Mouse (Mus musculus) forebrain, embryonic 12.5 days (tissue): ENCODE data around the gene Hexdc. TPM values are rescaled to one million over a fixed set of nuclear protein-coding genes. Genes with fewer than 3 reads are reported as not detected.

Experiments used
- ATAC-seq: fragments of 200-750 bp; cut with Nextera tagmentation; 2 replicates; pipeline ENCODE4 v1.8.0; 2017; ENCODE audit warnings: moderate TSS enrichment; ENCODE audit not compliant: low FRiP score
- H3K27ac ChIP-seq: fragments of 300-500 bp; sonication (generic); 2 replicates; pipeline ENCODE4 v1.5.1; 2016; ENCODE audit warnings: mild to moderate bottlenecking
- H3K27me3 ChIP-seq: fragments of 300-500 bp; sonication (generic); 2 replicates; pipeline ENCODE4 v1.6.1; 2016; ENCODE audit warnings: mild to moderate bottlenecking
- H3K36me3 ChIP-seq: fragments of 300-500 bp; sonication (generic); replicated peaks from 2 replicates; pipeline ENCODE4 v1.6.1; 2016; ENCODE audit warnings: mild to moderate bottlenecking
- H3K4me1 ChIP-seq: fragments of 300-500 bp; sonication (generic); 2 replicates; pipeline ENCODE4 v1.6.1; 2016
- H3K4me2 ChIP-seq: fragments of 300-500 bp; sonication (generic); 2 replicates; pipeline ENCODE4 v1.6.1; 2016; ENCODE audit warnings: mild to moderate bottlenecking, moderate library complexity
- H3K4me3 ChIP-seq: fragments of 300-500 bp; sonication (generic); replicated peaks from 2 replicates; pipeline ENCODE4 v1.5.1; 2016; ENCODE audit warnings: mild to moderate bottlenecking
- H3K9ac ChIP-seq: fragments of 300-500 bp; sonication (generic); 2 replicates; pipeline ENCODE4 v1.6.1; 2016; ENCODE audit warnings: mild to moderate bottlenecking
- H3K9me3 ChIP-seq: fragments of 300-500 bp; sonication (generic); 2 replicates; pipeline ENCODE4 v1.6.1; 2016
- WGBS: fragments of 180-500 bp; shearing (Covaris S2); methylation state at CpG from one replicate; pipeline ENCODE4 v1.1.7; 2016; 5-methylcytosine and 5-hydroxymethylcytosine counted together
- polyA plus RNA-seq: library from polyadenylated mRNA; unstranded; fragments of >200 nt; fragmentation: Nextera tagmentation; extraction: Ambion mirVana; gene quantifications from 2 replicates; pipeline ENCODE4 v1.2.1, GENCODE M21; 2016

Gene Hexdc
- 7.9 and 8.4 TPM in 2 replicates for polyA plus RNA-seq

DNA sequence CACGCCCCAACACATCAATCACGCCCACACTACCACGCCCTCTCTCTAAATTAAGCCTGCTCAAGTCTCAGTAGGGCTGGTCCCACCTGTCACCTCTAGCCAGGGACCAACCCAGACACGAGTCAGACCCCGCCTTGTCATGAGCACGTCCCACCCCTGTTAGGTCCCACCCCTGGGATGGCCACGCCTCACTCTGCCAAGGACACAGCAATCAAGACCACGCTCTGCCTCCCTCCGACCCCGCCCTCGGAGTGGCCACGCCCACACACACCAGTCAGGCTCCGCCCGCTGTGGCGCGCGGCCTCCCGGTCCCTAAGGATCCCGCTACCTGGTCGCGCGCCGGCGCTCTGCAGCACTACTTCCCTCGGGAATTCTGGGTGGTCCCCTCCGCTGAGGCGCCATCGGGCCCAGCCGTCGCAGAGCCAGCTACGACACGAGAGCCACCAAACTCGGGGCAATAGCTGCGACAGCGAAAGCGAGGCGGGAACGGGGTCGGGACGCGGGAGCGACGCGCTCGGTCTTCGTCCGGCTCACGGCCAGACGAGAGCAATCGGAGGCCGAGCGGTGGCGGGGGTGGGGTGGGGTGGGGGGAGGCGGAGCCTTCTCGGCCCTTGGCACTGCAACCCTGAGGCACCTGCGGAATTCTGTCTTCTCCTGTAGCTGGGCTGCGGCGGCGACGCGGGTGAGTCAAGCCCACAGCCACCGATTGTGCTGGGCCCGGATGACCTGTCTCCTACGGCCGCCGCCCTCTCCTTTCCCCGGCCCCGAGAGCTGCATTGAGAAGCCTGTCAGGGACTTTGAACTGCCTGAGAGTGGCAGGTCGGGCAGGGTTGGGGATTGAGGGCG lies at the start of gene Hexdc, which contains the start of gene Ogfod3:
Hexdc (plus strand) TSS at position 273 of the 846 bp plus-strand sequence.
Ogfod3 (minus strand) TSS at position 551 of the 846 bp plus-strand sequence.
- no peaks in the 10 kb centered on the region for H3K27me3 ChIP-seq
- peak; percentile 97 for ATAC-seq
- peaks cover 10% of the 10 kb centered on the region for H3K36me3 ChIP-seq
- H3K4me1 ChIP-seq, result peaks cover 15% of the 10 kb centered on the region
- H3K4me3 ChIP-seq, result peak within 1 kb of the TSS; percentile 80
- H3K27ac ChIP-seq, result peak within 1 kb of the TSS; percentile 89
- H3K4me2 ChIP-seq, result peak within 1 kb of the TSS; percentile 85
- peak within 1 kb of the TSS; percentile 77 for H3K9ac ChIP-seq
- under 1% methylated on average over 70 of the region's 70 CpGs for WGBS
- no peaks in the 10 kb centered on the region for H3K9me3 ChIP-seq

DNA sequence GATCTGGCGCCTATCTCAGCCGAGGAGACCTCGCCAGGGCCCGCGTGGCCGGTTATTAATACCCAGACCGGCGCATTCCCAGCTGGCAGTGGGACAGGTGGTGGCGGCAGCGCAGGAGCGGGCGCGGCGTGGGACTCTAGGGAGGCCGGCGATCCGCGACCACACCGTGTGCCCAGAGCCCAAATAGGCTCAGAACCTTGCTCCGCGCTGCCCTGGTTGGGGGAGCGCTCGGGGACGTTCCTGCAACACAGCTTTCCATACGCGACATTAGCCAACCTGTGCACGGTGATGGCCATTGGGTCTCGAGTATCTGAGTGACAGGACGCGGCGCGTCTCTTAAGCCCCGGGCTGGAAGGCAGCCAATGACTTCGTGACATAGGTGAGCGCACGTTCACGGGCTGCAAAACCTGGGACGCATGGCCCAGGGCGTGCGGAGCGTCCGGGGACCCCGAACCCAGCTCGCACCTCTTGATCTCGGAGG lies 47.8 kb upstream of the Hexdc start:
- H3K27ac ChIP-seq, result no peak overlapping the region

DNA sequence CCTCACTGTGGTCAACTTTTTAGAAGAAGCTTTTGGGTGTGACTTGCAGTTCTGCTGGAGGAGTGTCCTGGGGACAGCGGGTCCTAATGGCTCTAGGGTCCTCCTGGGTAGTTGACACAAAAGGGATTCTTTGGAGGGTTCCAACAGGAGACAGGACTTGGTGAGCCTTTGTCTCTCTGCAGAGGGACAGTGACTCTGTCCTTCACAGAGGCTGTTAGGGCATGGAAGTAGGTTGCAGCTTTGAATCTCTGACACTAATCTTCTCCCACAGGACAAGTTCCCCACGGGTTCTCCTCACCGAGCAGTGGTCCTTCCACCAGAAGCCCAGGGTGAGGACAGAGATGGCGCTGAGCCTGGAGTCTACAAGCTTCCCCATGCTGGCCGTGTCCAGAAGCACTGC lies 44.3 kb upstream of the Hexdc start, which contains the start of gene Uts2r:
Uts2r (plus strand) TSS at position 301 of the 400 bp plus-strand sequence.
- Histone ChIP-seq H3K4me2 (no peak within 1 kb of the TSS), H3K9ac (no peak within 1 kb of the TSS), H3K36me3 (no peaks in the 10 kb centered on the region), H3K27me3 (peaks cover 32% of the 10 kb centered on the region), H3K9me3 (no peaks in the 10 kb centered on the region), H3K4me3 (no peak within 1 kb of the TSS), H3K4me1 (peaks cover 11% of the 10 kb centered on the region), H3K27ac (no peak within 1 kb of the TSS)
- ATAC-seq, result no peak
- WGBS, result 89% methylated on average over 5 of the region's 5 CpGs

More for the DNA sequence above, 47.8 kb upstream of the Hexdc start:
- Histone ChIP-seq H3K4me1 (peaks cover 27% of the 10 kb centered on the region), H3K36me3 (no peaks in the 10 kb centered on the region), H3K9me3 (no peaks in the 10 kb centered on the region), H3K27me3 (peaks cover 40% of the 10 kb centered on the region), H3K4me3 (peak overlapping the region; percentile 39), H3K4me2 (peak overlapping the region; percentile 58), H3K9ac (peak overlapping the region; percentile 33; the same call in 1 of the 2 replicates)
- under 1% methylated on average over 42 of the region's 45 CpGs for WGBS
- ATAC-seq, result peak; percentile 23; the same call in 1 of the 2 replicates

DNA sequence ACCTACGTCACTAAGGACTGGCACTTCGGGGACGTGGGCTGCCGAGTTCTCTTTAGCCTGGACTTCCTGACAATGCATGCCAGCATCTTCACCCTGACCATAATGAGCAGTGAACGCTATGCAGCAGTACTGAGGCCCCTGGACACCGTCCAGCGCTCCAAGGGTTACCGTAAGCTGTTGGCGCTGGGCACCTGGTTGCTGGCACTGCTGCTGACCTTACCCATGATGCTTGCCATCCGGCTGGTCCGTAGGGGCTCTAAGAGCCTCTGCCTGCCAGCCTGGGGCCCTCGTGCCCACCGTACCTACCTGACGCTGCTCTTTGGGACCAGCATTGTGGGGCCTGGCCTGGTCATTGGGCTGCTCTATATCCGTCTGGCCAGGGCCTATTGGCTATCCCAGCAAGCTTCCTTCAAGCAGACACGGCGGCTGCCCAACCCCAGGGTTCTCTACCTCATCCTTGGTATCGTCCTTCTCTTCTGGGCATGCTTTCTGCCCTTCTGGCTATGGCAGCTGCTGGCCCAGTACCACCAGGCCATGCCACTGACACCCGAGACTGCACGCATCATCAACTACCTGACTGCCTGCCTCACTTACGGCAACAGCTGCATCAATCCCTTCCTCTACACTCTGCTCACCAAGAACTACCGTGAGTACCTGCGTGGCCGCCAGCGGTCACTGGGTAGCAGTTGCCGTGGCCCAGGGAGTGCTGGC lies 43.4 kb upstream of the Hexdc start:
- Histone ChIP-seq H3K4me2 (no peak overlapping the region), H3K27ac (no peak overlapping the region), H3K4me1 (peaks cover 11% of the 10 kb centered on the region), H3K4me3 (no peak overlapping the region), H3K9me3 (no peaks in the 10 kb centered on the region), H3K27me3 (peaks cover 24% of the 10 kb centered on the region), H3K36me3 (no peaks in the 10 kb centered on the region), H3K9ac (no peak overlapping the region)
- 91% methylated on average over 26 of the region's 26 CpGs for WGBS
- ATAC-seq, result no peak

DNA sequence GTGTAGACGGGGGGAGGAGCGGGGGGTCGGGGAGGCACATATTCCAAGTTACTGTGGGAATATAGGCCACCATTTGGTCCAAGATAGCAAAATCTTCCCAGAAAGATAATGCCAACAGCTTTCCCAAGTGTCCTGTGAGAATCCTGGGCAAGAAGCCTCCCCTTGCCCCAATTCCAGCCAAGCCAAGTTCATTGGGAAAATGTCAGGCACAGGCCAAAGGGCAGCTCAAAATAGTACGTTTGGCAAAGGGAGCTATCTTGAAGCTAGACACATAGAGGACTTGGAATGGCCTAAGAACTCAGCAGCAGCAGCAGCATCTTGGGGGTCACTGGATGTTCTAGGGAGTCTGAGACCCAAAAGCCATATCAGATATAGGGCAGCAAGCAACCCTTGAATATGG lies 40.5 kb upstream of the Hexdc start:
- Histone ChIP-seq H3K27me3 (no peaks in the 10 kb centered on the region), H3K4me1 (no peaks in the 10 kb centered on the region), H3K36me3 (no peaks in the 10 kb centered on the region), H3K4me2 (no peak overlapping the region), H3K9ac (no peak overlapping the region), H3K27ac (no peak overlapping the region), H3K9me3 (no peaks in the 10 kb centered on the region), H3K4me3 (no peak overlapping the region)
- 93% methylated on average over 4 of the region's 4 CpGs for WGBS
- no peak for ATAC-seq

DNA sequence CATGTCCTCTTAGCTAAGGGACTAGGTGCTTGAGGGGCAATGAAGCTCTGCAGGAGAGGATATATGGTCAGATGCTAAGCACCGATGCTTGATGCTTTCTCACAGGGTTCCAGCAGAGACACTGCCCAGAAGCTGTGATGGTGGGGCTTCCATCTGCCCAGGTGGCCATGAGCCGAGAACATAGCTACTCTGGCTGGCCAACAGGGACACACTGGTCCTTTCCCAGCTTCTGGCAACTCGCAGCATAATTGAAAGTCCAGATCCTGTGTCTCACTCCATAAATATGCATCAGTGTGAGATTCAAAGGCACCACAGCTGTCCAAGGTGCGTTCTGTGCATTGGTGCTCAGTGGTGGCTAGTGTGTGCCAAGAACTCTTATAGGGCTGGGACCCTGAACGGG lies 31.0 kb upstream of the Hexdc start:
- H3K4me3 ChIP-seq, result no peak overlapping the region
- H3K27ac ChIP-seq, result no peak overlapping the region
- H3K4me1 ChIP-seq, result peaks cover 25% of the 10 kb centered on the region
- no peak for ATAC-seq
- H3K9ac ChIP-seq, result no peak overlapping the region
- H3K4me2 ChIP-seq, result no peak overlapping the region
- no peaks in the 10 kb centered on the region for H3K36me3 ChIP-seq
- no peaks in the 10 kb centered on the region for H3K9me3 ChIP-seq
- no peaks in the 10 kb centered on the region for H3K27me3 ChIP-seq
- 87% methylated on average over 5 of the region's 5 CpGs for WGBS

DNA sequence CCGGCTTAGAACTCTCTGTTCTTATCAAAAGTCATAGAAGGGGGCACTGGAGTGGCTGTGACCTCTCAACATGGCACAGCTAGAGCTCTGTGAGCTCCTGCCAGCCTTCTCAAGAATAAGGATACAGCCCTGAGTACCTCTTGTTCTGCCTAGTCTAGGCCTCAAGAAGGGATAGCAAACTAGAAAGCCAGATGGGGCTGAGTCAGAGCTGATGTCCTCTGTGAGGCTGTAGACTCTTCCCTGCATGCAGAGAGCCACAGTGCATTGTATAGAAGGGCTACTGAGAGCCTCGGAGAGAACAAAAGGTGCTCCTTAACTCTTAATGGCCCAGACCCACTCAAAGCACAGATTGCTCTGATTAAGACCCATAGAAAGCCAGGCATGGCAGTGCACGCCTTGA lies 30.0 kb upstream of the Hexdc start:
- Histone ChIP-seq H3K36me3 (no peaks in the 10 kb centered on the region), H3K27ac (0 out of 2 replicates have a peak overlapping the region, but pooled peaks have one; percentile 26), H3K9ac (no peak overlapping the region), H3K27me3 (no peaks in the 10 kb centered on the region), H3K4me2 (no peak overlapping the region), H3K4me1 (peaks cover 25% of the 10 kb centered on the region), H3K4me3 (no peak overlapping the region), H3K9me3 (no peaks in the 10 kb centered on the region)
- whole genome bisulfite sequencing, result 26% methylated on average over 3 of the region's 3 CpGs
- ATAC-seq, result no peak

DNA sequence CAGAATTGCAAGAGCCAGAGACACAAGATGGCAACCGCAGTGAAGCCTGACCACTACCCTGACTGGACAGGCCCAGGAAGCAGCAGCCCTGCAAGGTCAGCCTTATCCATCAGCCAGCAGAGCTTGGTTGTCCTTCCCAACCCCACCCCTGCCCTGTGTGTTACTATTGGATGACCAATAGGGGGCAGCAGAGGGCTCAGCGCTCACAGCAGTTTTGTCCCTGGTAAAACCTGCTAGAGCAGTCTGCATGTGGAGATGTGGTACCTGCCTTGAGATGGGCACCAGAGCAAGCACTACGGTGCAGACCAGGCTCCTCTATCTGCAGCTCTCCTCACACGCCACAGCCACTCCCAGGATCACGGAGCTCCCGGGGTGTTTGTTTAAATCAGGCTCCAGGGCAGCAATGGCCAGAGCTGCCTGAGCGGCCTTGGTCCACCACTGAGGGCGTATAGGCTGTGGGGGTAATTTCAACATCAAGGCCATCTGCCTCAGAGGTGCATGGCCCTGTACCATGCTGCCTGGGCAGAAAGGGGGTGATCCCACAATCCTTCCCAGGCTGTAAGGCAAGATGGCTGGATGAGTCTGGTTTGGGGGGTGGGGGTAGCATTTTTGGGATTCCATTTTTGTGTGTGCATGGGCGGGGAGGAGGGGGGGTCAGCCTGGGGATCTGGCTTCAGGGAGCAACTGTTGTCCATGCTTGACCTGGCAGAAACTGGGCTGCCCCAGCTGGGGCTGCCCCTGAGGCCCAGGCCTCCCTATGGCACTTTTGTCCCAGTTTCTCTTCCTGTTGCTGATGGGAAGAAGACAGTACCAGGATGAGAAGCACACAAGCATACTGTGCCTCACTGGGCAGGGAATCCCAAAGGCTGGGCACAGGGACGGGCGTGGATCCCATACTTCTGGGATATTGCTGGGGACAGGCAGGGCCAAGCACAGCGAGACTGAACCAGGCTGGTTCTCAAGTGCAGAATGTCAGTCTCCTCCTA lies 27.7 kb upstream of the Hexdc start:
- 0 out of 2 replicates have a peak, but pooled peaks have one; percentile 9 for ATAC-seq
- no peaks in the 10 kb centered on the region for H3K27me3 ChIP-seq
- H3K4me3 ChIP-seq, result no peak overlapping the region
- WGBS, result 56% methylated on average over 12 of the region's 12 CpGs
- H3K9ac ChIP-seq, result no peak overlapping the region
- H3K27ac ChIP-seq, result no peak overlapping the region
- no peaks in the 10 kb centered on the region for H3K9me3 ChIP-seq
- H3K4me2 ChIP-seq, result no peak overlapping the region
- H3K4me1 ChIP-seq, result peaks cover 25% of the 10 kb centered on the region
- H3K36me3 ChIP-seq, result 0 out of 2 replicates have a peak, but pooled peaks cover under 1% of the 10 kb centered on the region

DNA sequence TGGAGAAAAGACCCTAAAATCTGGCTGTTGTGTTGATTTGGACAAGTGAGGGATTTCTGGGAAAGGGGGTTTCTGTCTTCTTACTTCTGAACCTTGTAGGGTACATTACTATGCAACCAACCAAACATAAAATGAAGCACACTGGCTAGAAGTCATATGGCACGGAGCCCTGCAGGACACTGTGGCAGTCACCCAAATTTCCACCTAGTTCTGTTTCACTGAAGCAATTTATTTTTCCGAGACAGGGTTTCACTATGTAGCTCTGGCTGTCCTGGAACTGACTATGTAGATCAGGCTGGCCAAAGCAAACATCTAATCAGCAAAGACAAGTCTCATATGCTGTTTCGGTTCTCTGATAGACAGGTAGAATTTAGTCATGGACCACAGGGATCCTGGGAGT lies 14.6 kb upstream of the Hexdc start:
- ATAC-seq, result no peak
- no peaks in the 10 kb centered on the region for H3K36me3 ChIP-seq
- H3K9me3 ChIP-seq, result no peaks in the 10 kb centered on the region
- no peaks in the 10 kb centered on the region for H3K4me1 ChIP-seq
- H3K4me3 ChIP-seq, result no peak overlapping the region
- H3K27ac ChIP-seq, result no peak overlapping the region
- WGBS, result 92% methylated on average over 3 of the region's 3 CpGs
- no peaks in the 10 kb centered on the region for H3K27me3 ChIP-seq
- H3K9ac ChIP-seq, result no peak overlapping the region
- H3K4me2 ChIP-seq, result no peak overlapping the region

DNA sequence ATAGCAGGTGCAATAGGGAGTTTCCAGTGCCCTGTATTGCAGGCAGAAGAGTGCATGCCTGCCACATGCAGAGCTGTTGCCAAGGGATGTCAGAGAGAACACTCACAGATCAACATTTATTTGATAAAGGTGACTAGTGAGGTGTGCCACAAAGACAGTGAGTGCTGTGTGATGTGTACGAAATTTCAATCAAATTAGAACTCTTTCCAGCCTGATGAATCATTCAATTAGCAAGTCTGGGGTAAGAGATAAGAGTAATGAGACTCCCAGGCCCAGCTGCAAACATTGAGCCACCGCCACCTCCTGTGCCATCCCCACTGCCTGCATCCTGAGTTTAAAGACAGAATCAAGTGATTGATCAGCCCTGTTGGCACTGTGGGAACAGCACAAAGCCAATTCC lies 11.5 kb upstream of the Hexdc start:
- Histone ChIP-seq H3K27ac (no peak overlapping the region), H3K9me3 (no peaks in the 10 kb centered on the region), H3K4me3 (no peak overlapping the region), H3K36me3 (peaks cover 3% of the 10 kb centered on the region), H3K9ac (no peak overlapping the region), H3K4me1 (no peaks in the 10 kb centered on the region), H3K4me2 (no peak overlapping the region), H3K27me3 (no peaks in the 10 kb centered on the region)
- ATAC-seq, result no peak
- WGBS, result 79% methylated on average over 2 of the region's 2 CpGs

DNA sequence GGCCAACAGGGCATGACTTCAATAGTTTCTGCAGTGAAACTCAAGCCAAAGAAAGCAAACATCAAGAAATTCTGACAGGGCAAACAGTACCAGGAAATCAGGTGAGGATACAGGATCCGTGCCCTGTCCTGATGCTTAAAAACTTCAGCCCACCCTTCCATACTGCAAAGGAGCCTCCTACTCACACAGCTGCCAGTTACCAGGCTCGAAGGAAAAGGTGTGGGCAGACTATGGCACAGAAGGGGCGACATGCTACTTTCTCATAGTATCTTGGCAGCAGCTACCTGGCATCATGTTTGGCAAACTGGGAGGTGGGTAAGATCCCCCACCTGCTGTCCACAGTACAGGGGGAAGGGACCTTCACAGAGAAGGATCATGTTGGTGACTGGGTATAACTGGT lies 10.8 kb upstream of the Hexdc start:
- 91% methylated on average over 3 of the region's 3 CpGs for WGBS
- ATAC-seq, result no peak
- Histone ChIP-seq H3K9me3 (no peaks in the 10 kb centered on the region), H3K4me2 (no peak overlapping the region), H3K36me3 (peaks cover 3% of the 10 kb centered on the region), H3K4me3 (no peak overlapping the region), H3K27me3 (no peaks in the 10 kb centered on the region), H3K4me1 (no peaks in the 10 kb centered on the region), H3K9ac (no peak overlapping the region), H3K27ac (no peak overlapping the region)
